Mouse (Mus musculus) kidney, adult 8-10 months (tissue): ENCODE measurements around the gene Pla2g1b.

Experiments used
- DNase-seq, 2 experiments: peaks; one replicate each; pipeline ENCODE4 v3.0.0; 2022

Pla2g1b gene

GRCm38 (mm10) chr5:115465642-115466420 is at the start of gene Pla2g1b:
TSS of gene Pla2g1b (plus strand) at chr5:115466262.
- no peak for DNase-seq

GRCm38 (mm10) chr5:115428831-115429358 is 37.2 kb upstream of the Pla2g1b start:
- DNase-seq = no peak

GRCm38 (mm10) chr5:115429359-115430186 is 36.5 kb upstream of the Pla2g1b start, which contains the start of gene Msi1:
TSS of gene Msi1 (plus strand) at chr5:115429599.
- no peak for DNase-seq

- no peak for DNase-seq
Observed at GRCm38 (mm10) chr5:115430187-115430960, 35.7 kb upstream of the Pla2g1b start.

- DNase-seq = no peak
Observed at GRCm38 (mm10) chr5:115431061-115431897, 34.8 kb upstream of the Pla2g1b start.

GRCm38 (mm10) chr5:115431898-115432259 is 34.2 kb upstream of the Pla2g1b start:
- no peak for DNase-seq

- DNase-seq = no peak
Observed at GRCm38 (mm10) chr5:115432395-115432794, 33.7 kb upstream of the Pla2g1b start.

GRCm38 (mm10) chr5:115433191-115433590 is 32.9 kb upstream of the Pla2g1b start:
- DNase-seq = no peak

GRCm38 (mm10) chr5:115434280-115434852 is 31.7 kb upstream of the Pla2g1b start:
- DNase-seq = no peak

GRCm38 (mm10) chr5:115434853-115435754 is 31.0 kb upstream of the Pla2g1b start:
- DNase-seq = no peak

- DNase-seq = no peak
Observed at GRCm38 (mm10) chr5:115435755-115436379, 30.2 kb upstream of the Pla2g1b start.

- DNase-seq = peak in 1 of 2 experiments; percentile 7
Observed at GRCm38 (mm10) chr5:115436421-115437124, 29.5 kb upstream of the Pla2g1b start.

- no peak for DNase-seq
Observed at GRCm38 (mm10) chr5:115437242-115437944, 28.7 kb upstream of the Pla2g1b start.

- DNase-seq = no peak
Observed at GRCm38 (mm10) chr5:115437945-115438315, 28.1 kb upstream of the Pla2g1b start.

- DNase-seq = no peak
Observed at GRCm38 (mm10) chr5:115438667-115439066, 27.4 kb upstream of the Pla2g1b start.

GRCm38 (mm10) chr5:115441205-115441849 is 24.7 kb upstream of the Pla2g1b start:
- peak; percentile 39 to 73 for DNase-seq

- DNase-seq = peak in 1 of 2 experiments; percentile 13
Observed at GRCm38 (mm10) chr5:115442663-115443062, 23.4 kb upstream of the Pla2g1b start.

- DNase-seq = no peak
Observed at GRCm38 (mm10) chr5:115444130-115444529, 21.9 kb upstream of the Pla2g1b start.
